Mouse (Mus musculus): ENCODE results near the gene Ccdc190.

- TF ChIP-seq CTCF (IDR thresholded peaks at IDR 0.05; ENCODE audit: borderline replicate concordance, control insufficient read depth, extremely low read depth, insufficient read depth, low read length, poor library complexity) (no peak), POLR2A (IDR thresholded peaks at IDR 0.05; ENCODE audit: control insufficient read depth, extremely low read depth, insufficient read depth, low read length, poor library complexity) (no peak)
Measured at GRCm38 (mm10) chr1:169932122-169932746, 3.8 kb downstream of the Ccdc190 start.
